Mouse (Mus musculus) olfactory bulb, adult 2 months (tissue): ENCODE results near the gene Cit.

Source experiments
- CTCF ChIP-seq: fragments of 200-500 bp; IDR thresholded peaks from 2 replicates; pipeline ENCODE4 v1.5.1; 2012; ENCODE audit warnings: low read depth, mild to moderate bottlenecking, low read length, moderate library complexity; ENCODE audit not compliant: insufficient read depth
- POLR2A ChIP-seq: fragments of 200-500 bp; IDR thresholded peaks from 2 replicates; pipeline ENCODE4 v1.6.1; 2012; ENCODE audit warnings: mild to moderate bottlenecking, low read depth, low read length, moderate library complexity; ENCODE audit not compliant: insufficient read depth

GRCm38 (mm10) chr5:115832754-115833153, 12.3 kb upstream of the Cit start:
- TF ChIP-seq CTCF (no peak), POLR2A (no peak)
